Mouse (Mus musculus): ENCODE results near the gene Smc5.

GRCm38 (mm10) chr19:23297191-23297590, 23.5 kb upstream of the Smc5 start:
- no peak for TF ChIP-seq CTCF (conservative IDR thresholded peaks at IDR 0.05; ENCODE audit: low read length)
- TF ChIP-seq NANOG (IDR thresholded peaks at IDR 0.05; ENCODE audit: borderline replicate concordance, low read length) = no peak
